Mouse (Mus musculus) common myeloid progenitor, adult 5-6 weeks (primary cell): ENCODE data around the gene Prss48. TPM values are rescaled to one million over a fixed set of nuclear protein-coding genes. Genes with fewer than 3 reads are reported as not detected.
A peak's percentile ranks its signal among the peaks of the same experiment; 100 is the strongest.
"Not testable (repeated sequence)": the region's sequence is repeated elsewhere in the genome, so short reads cannot be mapped to it uniquely, and the experiment has no call there.

Source experiments
- ATAC-seq: replicated peaks from 2 replicates; pipeline ENCODE4 v1.8.0; 2016; ENCODE audit warnings: low read depth, mild to moderate bottlenecking, moderate TSS enrichment, inconsistent platforms; ENCODE audit not compliant: poor library complexity, severe bottlenecking
- total RNA-seq: library from RNA; stranded (forward); fragments of 200-1000, 187-1606 nt; gene quantifications from 2 replicates; pipeline ENCODE4 v1.2.3, GENCODE M21; 2017

Gene Prss48
- total RNA-seq, 1 experiment from 2014 or later: not detected

- no peak for ATAC-seq
These were observed 8.3 kb upstream of the Prss48 start for GRCm38 (mm10) chr3:86010618-86011017.

GRCm38 (mm10) chr3:86004751-86005150 lies 2.5 kb upstream of the Prss48 start:
- no peak for ATAC-seq

GRCm38 (mm10) chr3:86002940-86003339 lies 649 bp upstream of the Prss48 start:
- no peak for ATAC-seq

- ATAC-seq: no peak
These were observed 1.0 kb downstream of the Prss48 start for GRCm38 (mm10) chr3:86001271-86001670.

- ATAC-seq: no peak
These were observed 7.6 kb downstream of the Prss48 start for GRCm38 (mm10) chr3:85994645-85995044.

- ATAC-seq: no peak
These were observed 8.5 kb downstream of the Prss48 start for GRCm38 (mm10) chr3:85993744-85994143.

GRCm38 (mm10) chr3:85991802-85992156 lies 10.5 kb downstream of the Prss48 start:
- ATAC-seq: peak; percentile 68

GRCm38 (mm10) chr3:85991140-85991801 lies 11.0 kb downstream of the Prss48 start:
- ATAC-seq: no peak

GRCm38 (mm10) chr3:85987225-85987624 lies 15.1 kb downstream of the Prss48 start:
- no peak for ATAC-seq

GRCm38 (mm10) chr3:85984537-85984936 lies 17.8 kb downstream of the Prss48 start:
- no peak for ATAC-seq

GRCm38 (mm10) chr3:85981761-85982160 lies 20.5 kb downstream of the Prss48 start:
- not testable (repeated sequence) for ATAC-seq

GRCm38 (mm10) chr3:85980036-85980435 lies 22.3 kb downstream of the Prss48 start:
- ATAC-seq: no peak

GRCm38 (mm10) chr3:85974451-85974850 lies 27.8 kb downstream of the Prss48 start:
- ATAC-seq: no peak

GRCm38 (mm10) chr3:85973376-85974140 lies 28.7 kb downstream of the Prss48 start:
- ATAC-seq: no peak

- no peak; the same call in 1 of the 2 replicates for ATAC-seq
These were observed 30.7 kb downstream of the Prss48 start for GRCm38 (mm10) chr3:85971599-85971975.

GRCm38 (mm10) chr3:85970742-85971598 lies 31.3 kb downstream of the Prss48 start, which contains the start of gene Sh3d19:
Gene Sh3d19 (plus strand): TSS chr3:85971109.
- peak; percentile 69 for ATAC-seq

- ATAC-seq: no peak
These were observed 33.3 kb downstream of the Prss48 start for GRCm38 (mm10) chr3:85969040-85969439.

GRCm38 (mm10) chr3:85965479-85965878 lies 36.8 kb downstream of the Prss48 start:
- ATAC-seq: no peak

GRCm38 (mm10) chr3:85961134-85961533 lies 41.2 kb downstream of the Prss48 start:
- ATAC-seq: no peak

GRCm38 (mm10) chr3:85959669-85960068 lies 42.6 kb downstream of the Prss48 start:
- ATAC-seq: no peak

- ATAC-seq: no peak
These were observed 46.6 kb downstream of the Prss48 start for GRCm38 (mm10) chr3:85955704-85956103.
